Mouse (Mus musculus) hindbrain, embryonic 11.5 days (tissue): ENCODE measurements around the gene Rsph10b. TPM values are rescaled to one million over a fixed set of nuclear protein-coding genes. Genes with fewer than 3 reads are reported as not detected.
A peak's percentile ranks its signal among the peaks of the same experiment; 100 is the strongest.

Experiments used
- ATAC-seq: fragments of 200-750 bp; cut with Nextera tagmentation; 2 replicates; pipeline ENCODE4 v1.8.0; 2017; ENCODE audit warnings: mild to moderate bottlenecking, moderate TSS enrichment, moderate library complexity; ENCODE audit not compliant: low FRiP score
- DNase-seq: peaks from one replicate; pipeline ENCODE4 v3.0.0-alpha.2; 2015; ENCODE audit warnings: low spot score
- H3K27ac ChIP-seq: fragments of 300-500 bp; sonication (generic); 2 replicates; pipeline ENCODE4 v1.5.1; 2014; ENCODE audit warnings: mild to moderate bottlenecking, low read depth, low read length
- H3K27me3 ChIP-seq: fragments of 300-500 bp; sonication (generic); 2 replicates; pipeline ENCODE4 v1.6.1; 2014; ENCODE audit warnings: mild to moderate bottlenecking, low read length, moderate library complexity, mixed read lengths; ENCODE audit not compliant: control insufficient read depth, insufficient read depth
- H3K36me3 ChIP-seq: fragments of 300-500 bp; sonication (generic); 2 replicates; pipeline ENCODE4 v1.6.1; 2014; ENCODE audit warnings: mild to moderate bottlenecking, low read length, moderate library complexity, mixed read lengths; ENCODE audit not compliant: control insufficient read depth, insufficient read depth
- H3K4me1 ChIP-seq: fragments of 300-500 bp; sonication (generic); replicated peaks from 2 replicates; pipeline ENCODE4 v1.6.1; 2014; ENCODE audit warnings: low read length, mixed read lengths; ENCODE audit not compliant: control insufficient read depth, insufficient read depth
- H3K4me2 ChIP-seq: fragments of 300-500 bp; sonication (generic); replicated peaks from 2 replicates; pipeline ENCODE4 v1.6.1; 2014; ENCODE audit warnings: mild to moderate bottlenecking, low read depth, low read length
- H3K4me3 ChIP-seq: fragments of 300-500 bp; sonication (generic); 2 replicates; pipeline ENCODE4 v1.5.1; 2014; ENCODE audit warnings: low read depth, low read length
- H3K9ac ChIP-seq: fragments of 300-500 bp; sonication (generic); 2 replicates; pipeline ENCODE4 v1.6.1; 2014; ENCODE audit warnings: low read depth, low read length
- H3K9me3 ChIP-seq: fragments of 300-500 bp; sonication (generic); 2 replicates; pipeline ENCODE4 v1.6.1; 2016; ENCODE audit warnings: low read length; ENCODE audit not compliant: control insufficient read depth
- WGBS: fragments of 180-500 bp; shearing (Covaris S2); extraction: QIAGEN DNeasy Blood & Tissue Kit; methylation state at CpG from one replicate; pipeline ENCODE4 v1.1.7; 2014; 5-methylcytosine and 5-hydroxymethylcytosine counted together
- polyA plus RNA-seq: library from polyadenylated mRNA; unstranded; fragments of >200 nt; fragmentation: Nextera tagmentation; extraction: Ambion mirVana; gene quantifications from 2 replicates; pipeline ENCODE4 v1.2.1, GENCODE M21; 2014

Gene Rsph10b
- polyA plus RNA-seq, 1 experiment from 2014 or later: 2.9 TPM

DNA sequence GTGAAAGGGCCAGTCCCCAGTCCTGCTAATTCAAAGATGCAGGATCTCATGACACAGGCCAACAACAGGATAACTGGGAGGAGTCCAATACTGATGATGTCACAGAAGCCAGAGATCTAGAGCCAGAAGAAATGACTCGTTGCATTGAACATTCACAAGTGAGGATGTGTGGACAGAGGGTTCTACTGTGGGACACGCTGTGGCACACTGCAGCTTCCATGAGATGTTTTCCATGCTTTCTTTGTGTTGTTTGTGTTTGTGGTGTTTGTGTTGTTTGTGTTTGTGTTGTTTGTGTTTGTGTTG is 42.7 kb downstream of the Rsph10b start:
- DNase-seq (no peak), ATAC-seq (peak; percentile 40)
- H3K4me1 ChIP-seq: no peaks in the 10 kb centered on the region
- no peaks in the 10 kb centered on the region for H3K27me3 ChIP-seq
- H3K9ac ChIP-seq: no peak overlapping the region
- no peaks in the 10 kb centered on the region for H3K36me3 ChIP-seq
- no peak overlapping the region for H3K27ac ChIP-seq
- H3K4me2 ChIP-seq: no peak overlapping the region
- H3K9me3 ChIP-seq: no peaks in the 10 kb centered on the region
- WGBS: 61% methylated on average over 2 of the region's 2 CpGs
- H3K4me3 ChIP-seq: no peak overlapping the region

DNA sequence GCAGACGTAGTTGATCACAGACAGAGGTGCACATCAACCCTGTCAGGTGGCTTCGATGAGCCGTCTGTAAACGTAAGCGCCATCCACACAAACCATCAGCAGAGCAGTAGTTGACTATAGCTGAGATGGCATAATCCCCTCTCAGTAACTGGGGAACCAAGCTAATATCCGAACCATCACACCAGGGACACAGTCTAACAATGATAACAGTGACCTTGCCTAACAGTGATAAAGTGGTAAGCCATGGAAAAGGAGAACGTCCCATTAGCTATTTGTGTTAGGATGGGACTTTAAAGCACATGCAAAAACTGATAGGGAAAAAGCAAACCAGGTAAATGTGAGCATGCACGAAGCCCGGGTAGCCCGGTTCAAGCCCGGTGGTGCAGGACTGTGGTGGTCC is 43.4 kb downstream of the Rsph10b start:
- no peak overlapping the region for H3K9ac ChIP-seq
- DNase-seq: no peak
- no peaks in the 10 kb centered on the region for H3K4me1 ChIP-seq
- no peaks in the 10 kb centered on the region for H3K9me3 ChIP-seq
- no peaks in the 10 kb centered on the region for H3K27me3 ChIP-seq
- 93% methylated on average over 11 of the region's 11 CpGs for WGBS
- H3K4me3 ChIP-seq: no peak overlapping the region
- no peaks in the 10 kb centered on the region for H3K36me3 ChIP-seq
- no peak for ATAC-seq
- no peak overlapping the region for H3K4me2 ChIP-seq
- no peak overlapping the region for H3K27ac ChIP-seq

DNA sequence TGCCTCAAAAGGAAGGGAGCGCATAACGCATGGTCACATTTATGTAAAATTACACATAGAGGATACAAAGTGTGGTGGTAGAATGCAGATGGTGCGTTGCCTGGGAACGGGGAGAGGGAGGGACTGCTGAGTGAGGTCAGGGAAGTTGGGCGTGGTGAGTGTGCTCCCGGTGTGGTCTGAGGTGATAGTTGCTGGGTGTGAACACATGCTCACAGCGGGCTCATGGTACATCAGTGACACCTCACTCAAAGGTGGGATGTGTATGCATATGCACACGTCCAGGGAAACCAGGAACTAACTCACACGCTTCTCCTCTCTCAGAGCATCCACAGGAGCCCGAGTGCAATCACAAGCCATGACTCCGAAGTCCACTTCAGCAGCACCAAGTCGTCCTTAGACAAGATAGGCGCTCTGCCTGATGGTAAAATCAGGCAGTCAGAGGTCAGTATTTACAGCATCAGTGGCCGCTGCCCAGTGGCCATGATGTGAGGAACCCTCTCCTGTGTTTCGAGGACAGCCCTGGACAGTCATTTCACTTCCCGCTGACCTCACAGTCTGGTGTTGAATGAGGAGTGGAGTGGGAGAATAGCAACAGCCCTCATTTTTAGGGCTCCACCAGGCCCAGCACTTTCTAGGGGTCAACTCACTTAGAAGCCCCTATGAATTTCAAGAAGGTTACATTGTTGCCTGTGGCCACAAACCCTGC is 44.0 kb downstream of the Rsph10b start:
- no peaks in the 10 kb centered on the region for H3K36me3 ChIP-seq
- H3K4me3 ChIP-seq: no peak overlapping the region
- no peaks in the 10 kb centered on the region for H3K27me3 ChIP-seq
- H3K27ac ChIP-seq: no peak overlapping the region
- H3K9ac ChIP-seq: no peak overlapping the region
- no peak overlapping the region for H3K4me2 ChIP-seq
- H3K4me1 ChIP-seq: no peaks in the 10 kb centered on the region
- DNase-seq: no peak
- no peak for ATAC-seq
- 80% methylated on average over 16 of the region's 16 CpGs for WGBS
- H3K9me3 ChIP-seq: no peaks in the 10 kb centered on the region

DNA sequence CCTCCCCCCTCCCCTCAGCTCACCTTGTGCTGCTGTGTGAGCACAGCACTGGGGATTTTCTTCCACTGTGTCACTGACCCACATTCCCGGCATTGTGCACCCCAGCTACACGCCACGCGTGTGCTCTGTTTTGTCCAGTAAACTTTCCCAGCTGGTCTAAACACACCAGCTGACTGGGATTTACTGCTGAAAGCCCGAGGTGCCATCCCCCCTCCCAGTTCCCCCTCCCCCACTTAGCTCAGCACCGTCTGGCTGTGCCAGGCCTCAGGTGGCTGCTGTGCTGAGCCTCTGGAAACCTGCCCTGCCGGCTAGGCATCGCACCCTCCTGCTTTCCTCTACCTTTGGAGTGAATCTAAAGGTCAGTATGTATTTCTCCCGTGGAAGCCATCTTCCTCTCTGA is 48.0 kb downstream of the Rsph10b start:
- H3K9me3 ChIP-seq: no peaks in the 10 kb centered on the region
- ATAC-seq (no peak), DNase-seq (peak; percentile 23)
- H3K4me3 ChIP-seq: no peak overlapping the region
- H3K27ac ChIP-seq: no peak overlapping the region
- WGBS: 26% methylated on average over 9 of the region's 9 CpGs
- H3K36me3 ChIP-seq: no peaks in the 10 kb centered on the region
- H3K27me3 ChIP-seq: no peaks in the 10 kb centered on the region
- no peak overlapping the region for H3K9ac ChIP-seq
- H3K4me1 ChIP-seq: no peaks in the 10 kb centered on the region
- no peak overlapping the region for H3K4me2 ChIP-seq

DNA sequence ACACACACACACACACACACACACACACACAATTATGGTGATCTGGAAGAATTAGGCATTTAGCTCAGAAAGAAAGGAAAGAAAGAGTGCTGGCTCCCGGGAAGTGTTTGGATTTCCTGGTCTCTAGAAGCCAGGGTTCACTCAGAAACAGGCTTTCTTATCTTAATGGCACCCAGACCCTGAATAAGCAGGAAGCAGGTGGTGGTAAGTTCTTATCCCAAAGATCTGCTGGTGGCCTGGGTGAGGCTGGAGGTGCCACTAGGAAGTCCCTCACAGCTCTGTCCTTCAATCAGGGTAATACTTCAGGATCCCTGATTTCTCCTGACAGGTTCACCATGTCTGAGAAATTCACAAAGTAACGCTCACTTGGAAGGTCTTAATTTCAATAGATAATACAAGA is 49.5 kb downstream of the Rsph10b start:
- H3K36me3 ChIP-seq: no peaks in the 10 kb centered on the region
- DNase-seq: no peak
- no peak overlapping the region for H3K4me3 ChIP-seq
- no peaks in the 10 kb centered on the region for H3K4me1 ChIP-seq
- WGBS: 85% methylated on average over 2 of the region's 2 CpGs
- no peak overlapping the region for H3K27ac ChIP-seq
- no peak overlapping the region for H3K4me2 ChIP-seq
- H3K27me3 ChIP-seq: no peaks in the 10 kb centered on the region
- H3K9ac ChIP-seq: no peak overlapping the region
- H3K9me3 ChIP-seq: no peaks in the 10 kb centered on the region
- ATAC-seq: no peak

DNA sequence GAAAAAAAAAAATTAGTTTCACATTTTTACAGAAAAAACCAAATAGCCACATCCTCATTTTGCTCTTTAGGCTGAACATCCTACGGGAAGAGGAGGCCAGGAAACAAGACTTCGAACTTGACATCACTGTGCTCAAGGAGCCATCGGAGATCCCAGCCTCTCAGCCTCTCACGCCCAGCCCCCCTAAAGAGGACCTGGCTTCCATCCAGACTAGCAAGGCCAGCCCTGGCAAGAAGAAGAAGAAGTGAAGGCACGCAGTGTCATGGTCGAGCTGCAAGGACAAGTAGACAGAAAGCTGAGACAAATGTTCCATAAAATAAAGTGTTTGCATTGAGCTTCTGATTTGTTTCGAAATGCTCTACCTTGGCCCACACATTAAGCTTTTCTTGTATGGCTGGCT is 52.5 kb downstream of the Rsph10b start:
- Histone ChIP-seq H3K9me3 (no peaks in the 10 kb centered on the region), H3K4me3 (no peak overlapping the region), H3K27me3 (no peaks in the 10 kb centered on the region), H3K27ac (no peak overlapping the region), H3K4me1 (no peaks in the 10 kb centered on the region), H3K9ac (no peak overlapping the region), H3K4me2 (no peak overlapping the region), H3K36me3 (peaks cover 5% of the 10 kb centered on the region; the same call in 1 of the 2 replicates)
- ATAC-seq (no peak), DNase-seq (no peak)
- 95% methylated on average over 7 of the region's 7 CpGs for WGBS

DNA sequence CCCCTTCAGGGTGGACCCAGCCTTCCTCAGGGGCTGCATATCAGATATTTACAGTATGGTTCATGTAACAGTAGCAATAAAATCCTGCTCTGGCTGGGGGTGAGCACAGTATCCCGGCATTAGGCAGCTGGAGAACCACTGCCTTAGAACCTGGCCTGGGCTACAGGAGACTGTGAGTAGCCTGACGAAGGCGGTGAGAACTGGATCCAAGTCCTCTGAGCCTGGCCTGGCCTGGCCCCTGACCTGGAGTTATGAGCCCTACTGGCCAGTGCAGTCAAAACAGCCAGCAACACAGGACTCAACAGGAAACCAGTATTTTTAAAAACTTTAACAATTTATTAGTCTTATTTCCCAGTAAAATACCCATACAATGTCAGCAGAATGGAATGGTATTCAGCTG is 54.8 kb downstream of the Rsph10b start:
- DNase-seq (no peak), ATAC-seq (no peak)
- H3K36me3 ChIP-seq: peaks cover 10% of the 10 kb centered on the region
- no peaks in the 10 kb centered on the region for H3K27me3 ChIP-seq
- WGBS: 95% methylated on average over 3 of the region's 3 CpGs
- no peaks in the 10 kb centered on the region for H3K9me3 ChIP-seq
- H3K4me1 ChIP-seq: no peaks in the 10 kb centered on the region
- no peak overlapping the region for H3K27ac ChIP-seq
- no peak overlapping the region for H3K9ac ChIP-seq
- no peak overlapping the region for H3K4me2 ChIP-seq
- H3K4me3 ChIP-seq: no peak overlapping the region

DNA sequence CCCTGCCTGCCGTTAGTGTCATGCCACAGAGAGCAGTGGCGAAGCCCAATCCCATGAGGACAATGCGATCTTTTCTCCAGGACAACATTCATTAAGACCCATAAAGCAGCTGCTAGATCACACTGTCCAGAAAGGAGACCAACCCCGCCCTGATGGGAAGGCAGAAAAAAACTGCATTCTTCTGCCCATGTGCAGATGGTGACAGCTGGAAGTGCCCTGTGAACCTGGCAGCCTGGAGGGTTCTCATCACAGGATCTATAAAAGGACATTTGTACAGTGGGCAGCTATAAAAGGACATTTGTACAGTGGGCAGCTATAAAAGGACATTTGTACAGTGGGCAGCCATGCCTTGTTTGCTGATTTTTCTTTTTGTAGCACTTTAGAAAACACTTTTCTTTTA is 56.2 kb downstream of the Rsph10b start:
- DNase-seq (no peak), ATAC-seq (no peak)
- Histone ChIP-seq H3K27ac (no peak overlapping the region), H3K4me3 (no peak overlapping the region), H3K9me3 (no peaks in the 10 kb centered on the region), H3K36me3 (peaks cover 10% of the 10 kb centered on the region), H3K4me1 (no peaks in the 10 kb centered on the region), H3K4me2 (no peak overlapping the region), H3K27me3 (no peaks in the 10 kb centered on the region), H3K9ac (no peak overlapping the region)
- 82% methylated on average over 4 of the region's 4 CpGs for WGBS

DNA sequence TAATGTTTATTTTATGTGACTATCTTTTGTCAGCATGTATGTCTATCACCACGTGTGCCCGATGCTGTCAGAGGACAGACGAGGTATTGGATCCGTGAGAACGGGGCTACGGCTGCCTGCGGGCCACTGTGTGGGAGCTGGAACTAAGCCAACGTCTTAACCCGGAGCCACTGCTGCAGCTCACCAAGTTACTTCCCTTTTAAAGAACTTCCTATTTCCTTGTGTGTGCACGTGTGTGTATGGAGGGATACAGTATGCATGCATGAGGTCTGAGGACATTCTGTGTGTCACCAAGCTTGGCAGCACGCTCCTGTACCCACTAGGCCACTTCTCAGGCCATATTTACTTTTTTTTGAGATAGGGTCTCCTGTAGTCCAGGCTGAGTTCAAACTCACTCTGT is 57.3 kb downstream of the Rsph10b start:
- H3K9ac ChIP-seq: no peak overlapping the region
- H3K4me3 ChIP-seq: no peak overlapping the region
- WGBS: 95% methylated on average over 11 of the region's 11 CpGs
- H3K27me3 ChIP-seq: no peaks in the 10 kb centered on the region
- no peaks in the 10 kb centered on the region for H3K9me3 ChIP-seq
- DNase-seq (no peak), ATAC-seq (no peak)
- H3K36me3 ChIP-seq: peaks cover 10% of the 10 kb centered on the region
- no peaks in the 10 kb centered on the region for H3K4me1 ChIP-seq
- H3K27ac ChIP-seq: no peak overlapping the region
- H3K4me2 ChIP-seq: no peak overlapping the region
